Mouse (Mus musculus) MEL (cell line): ENCODE measurements around the gene Tyw5. TPM values are rescaled to one million over a fixed set of nuclear protein-coding genes. Genes with fewer than 3 reads are reported as not detected.

ENCODE experiments used
- DNase-seq: peaks from one replicate; pipeline ENCODE4 v3.0.0; 2011; ENCODE audit warnings: low read depth, low spot score
- H3K27ac ChIP-seq: 2 replicates; pipeline ENCODE4 v1.5.1; 2012; ENCODE audit warnings: low read depth, mild to moderate bottlenecking, control low read depth, low read length, moderate library complexity; ENCODE audit not compliant: control insufficient read depth
- H3K27me3 ChIP-seq, 2 experiments: fragments of 150-350 bp in 1 of 2; sonication (generic) in 1 of 2; 2 replicates each; pipeline ENCODE4 v1.6.1; 2012; ENCODE audit warnings: low read length in 2 of 2, mild to moderate bottlenecking in 2 of 2, improper control_type of control experiment in 1 of 2, moderate library complexity in 1 of 2; ENCODE audit not compliant: insufficient read depth in 2 of 2, control insufficient read depth in 1 of 2
- H3K36me3 ChIP-seq, 2 experiments: 2 replicates each; pipeline ENCODE4 v1.6.1; 2012 to 2014; ENCODE audit warnings: low read length in 2 of 2, improper control_type of control experiment in 1 of 2, inconsistent platforms in 1 of 2, mild to moderate bottlenecking in 1 of 2; ENCODE audit not compliant: insufficient read depth in 2 of 2, control insufficient read depth in 1 of 2
- H3K4me1 ChIP-seq, 2 experiments: fragments of 150-350 bp in 1 of 2; sonication (generic) in 1 of 2; 2 replicates each; pipeline ENCODE4 v1.6.1; 2012; ENCODE audit warnings: low read length in 2 of 2, improper control_type of control experiment in 1 of 2, mild to moderate bottlenecking in 1 of 2; ENCODE audit not compliant: insufficient read depth in 2 of 2, control insufficient read depth in 1 of 2
- H3K4me3 ChIP-seq, 2 experiments: fragments of 150-350 bp in 1 of 2; sonication (generic) in 1 of 2; 2 replicates each; pipeline ENCODE4 v1.5.1; 2012; ENCODE audit warnings: low read depth in 2 of 2, low read length in 2 of 2, mild to moderate bottlenecking in 2 of 2, moderate library complexity in 2 of 2, control low read depth in 1 of 2, improper control_type of control experiment in 1 of 2; ENCODE audit not compliant: control insufficient read depth in 1 of 2, insufficient read depth in 1 of 2
- H3K79me2 ChIP-seq: 2 replicates; pipeline ENCODE4 v1.6.1; 2012; ENCODE audit warnings: mild to moderate bottlenecking, low read length, moderate library complexity; ENCODE audit not compliant: control insufficient read depth, poor library complexity, insufficient read depth
- H3K9ac ChIP-seq: 2 replicates; pipeline ENCODE4 v1.6.1; 2012; ENCODE audit warnings: low read depth, mild to moderate bottlenecking, control low read depth, low read length, moderate library complexity; ENCODE audit not compliant: control insufficient read depth, poor library complexity, severe bottlenecking
- H3K9me3 ChIP-seq: fragments of 150-350 bp; sonication (generic); replicated peaks from 2 replicates; pipeline ENCODE4 v1.6.1; 2012; ENCODE audit warnings: mild to moderate bottlenecking, low read length, improper control_type of control experiment, moderate library complexity; ENCODE audit not compliant: insufficient read depth
- BHLHE40 ChIP-seq: IDR thresholded peaks from 2 replicates; pipeline ENCODE4 v1.6.1; 2012; ENCODE audit warnings: low read depth, mild to moderate bottlenecking, inconsistent platforms, low read length, improper control_type of control experiment, borderline replicate concordance
- CTCF ChIP-seq, 3 experiments: IDR thresholded peaks in 2 of 3; conservative IDR thresholded peaks in 1 of 3; 2 replicates each; pipeline ENCODE4 v1.5.1; 2011 to 2012; ENCODE audit warnings: low read length in 3 of 3, low read depth in 2 of 3, mild to moderate bottlenecking in 2 of 3, improper control_type of control experiment in 1 of 3, inconsistent platforms in 1 of 3, mixed read lengths in 1 of 3, moderate library complexity in 1 of 3; ENCODE audit not compliant: control insufficient read depth in 1 of 3, insufficient read depth in 1 of 3, poor library complexity in 1 of 3, severe bottlenecking in 1 of 3
- ELF1 ChIP-seq: IDR thresholded peaks from 2 replicates; pipeline ENCODE4 v1.6.1; 2014; ENCODE audit warnings: low read depth, mild to moderate bottlenecking, inconsistent platforms, low read length, improper control_type of control experiment, moderate library complexity
- GABPA ChIP-seq: IDR thresholded peaks from 2 replicates; pipeline ENCODE4 v1.6.1; 2012; ENCODE audit warnings: low read depth, mild to moderate bottlenecking, inconsistent platforms, low read length, improper control_type of control experiment, moderate library complexity
- KAT2A ChIP-seq: conservative IDR thresholded peaks from 2 replicates; pipeline ENCODE4 v1.6.1; 2012; ENCODE audit warnings: low read depth, low read length, improper control_type of control experiment, inconsistent platforms
- MAX ChIP-seq: IDR thresholded peaks from 2 replicates; pipeline ENCODE4 v1.6.1; 2011; ENCODE audit warnings: low read length, improper control_type of control experiment
- MEF2A ChIP-seq: IDR thresholded peaks from 2 replicates; pipeline ENCODE4 v1.6.1; 2014; ENCODE audit warnings: low read depth, mild to moderate bottlenecking, inconsistent platforms, low read length, improper control_type of control experiment; ENCODE audit not compliant: poor library complexity, insufficient replicate concordance, severe bottlenecking; ENCODE audit errors: extremely low read depth
- NRF1 ChIP-seq: IDR thresholded peaks from 2 replicates; pipeline ENCODE4 v1.6.1; 2014; ENCODE audit warnings: low read depth, mild to moderate bottlenecking, inconsistent platforms, low read length, improper control_type of control experiment, moderate library complexity; ENCODE audit not compliant: poor library complexity, insufficient read depth, severe bottlenecking
- POLR2A ChIP-seq, 2 experiments: IDR thresholded peaks; 2 replicates each; pipeline ENCODE4 v1.6.1; 2011 to 2012; ENCODE audit warnings: low read length in 2 of 2, mild to moderate bottlenecking in 2 of 2, control low read depth in 1 of 2, improper control_type of control experiment in 1 of 2, low read depth in 1 of 2, moderate library complexity in 1 of 2; ENCODE audit not compliant: control insufficient read depth in 1 of 2, insufficient read depth in 1 of 2, poor library complexity in 1 of 2
- POLR2AphosphoS2 ChIP-seq: IDR thresholded peaks from 2 replicates; pipeline ENCODE4 v1.6.1; 2011; ENCODE audit warnings: low read length, improper control_type of control experiment
- POLR2AphosphoS5 ChIP-seq: IDR thresholded peaks from 2 replicates; pipeline ENCODE4 v1.6.1; 2012; ENCODE audit warnings: low read depth, borderline replicate concordance, mild to moderate bottlenecking, inconsistent platforms, low read length, moderate library complexity, mixed read lengths
- TBP ChIP-seq: IDR thresholded peaks from 2 replicates; pipeline ENCODE4 v1.8.0; 2011; ENCODE audit warnings: low read depth, low read length, improper control_type of control experiment
- TCF12 ChIP-seq: IDR thresholded peaks from 2 replicates; pipeline ENCODE4 v1.6.1; 2014; ENCODE audit warnings: low read depth, mild to moderate bottlenecking, inconsistent platforms, low read length, improper control_type of control experiment, moderate library complexity
- USF1 ChIP-seq: IDR thresholded peaks from 2 replicates; pipeline ENCODE4 v1.6.1; 2014; ENCODE audit warnings: low read depth, mild to moderate bottlenecking, inconsistent platforms, low read length, improper control_type of control experiment, moderate library complexity
- USF2 ChIP-seq, 2 experiments: IDR thresholded peaks; 2 replicates each; pipeline ENCODE4 v1.6.1; 2011 to 2012; ENCODE audit warnings: improper control_type of control experiment in 2 of 2, low read length in 2 of 2, borderline replicate concordance in 1 of 2, inconsistent platforms in 1 of 2, low read depth in 1 of 2, mild to moderate bottlenecking in 1 of 2; ENCODE audit not compliant: insufficient read depth in 1 of 2
- ZKSCAN1 ChIP-seq: IDR thresholded peaks from 2 replicates; pipeline ENCODE4 v1.6.1; 2012; ENCODE audit warnings: low read depth, mild to moderate bottlenecking, inconsistent platforms, low read length, improper control_type of control experiment, moderate library complexity
- ZMIZ1 ChIP-seq: IDR thresholded peaks from 2 replicates; pipeline ENCODE4 v1.6.1; 2012; ENCODE audit warnings: low read depth, mild to moderate bottlenecking, inconsistent platforms, low read length, improper control_type of control experiment, moderate library complexity
- polyA plus RNA-seq, 2 experiments: library from polyadenylated mRNA; stranded (reverse) in 1 of 2; unstranded in 1 of 2; fragments of >175 nt in 1 of 2; fragments of >200 nt in 1 of 2; gene quantifications; 2 replicates each; pipeline versions ENCODE4 v1.2.1 to v1.2.4; 2012; ENCODE audit warnings: low replicate concordance in 2 of 2, low read depth in 1 of 2; ENCODE audit not compliant: insufficient read length in 2 of 2, insufficient read depth in 1 of 2, missing spikeins in 1 of 2
- total RNA-seq: library from RNA; depleted of rRNA; stranded (reverse); fragments of 300-350 nt; gene quantifications from 2 replicates; pipeline ENCODE4 v1.2.3, GENCODE M21; 2012

Gene Tyw5
- total and polyA plus RNA-seq, 3 experiments, result 15.8 to 18.5 TPM; not detected in 1

DNA sequence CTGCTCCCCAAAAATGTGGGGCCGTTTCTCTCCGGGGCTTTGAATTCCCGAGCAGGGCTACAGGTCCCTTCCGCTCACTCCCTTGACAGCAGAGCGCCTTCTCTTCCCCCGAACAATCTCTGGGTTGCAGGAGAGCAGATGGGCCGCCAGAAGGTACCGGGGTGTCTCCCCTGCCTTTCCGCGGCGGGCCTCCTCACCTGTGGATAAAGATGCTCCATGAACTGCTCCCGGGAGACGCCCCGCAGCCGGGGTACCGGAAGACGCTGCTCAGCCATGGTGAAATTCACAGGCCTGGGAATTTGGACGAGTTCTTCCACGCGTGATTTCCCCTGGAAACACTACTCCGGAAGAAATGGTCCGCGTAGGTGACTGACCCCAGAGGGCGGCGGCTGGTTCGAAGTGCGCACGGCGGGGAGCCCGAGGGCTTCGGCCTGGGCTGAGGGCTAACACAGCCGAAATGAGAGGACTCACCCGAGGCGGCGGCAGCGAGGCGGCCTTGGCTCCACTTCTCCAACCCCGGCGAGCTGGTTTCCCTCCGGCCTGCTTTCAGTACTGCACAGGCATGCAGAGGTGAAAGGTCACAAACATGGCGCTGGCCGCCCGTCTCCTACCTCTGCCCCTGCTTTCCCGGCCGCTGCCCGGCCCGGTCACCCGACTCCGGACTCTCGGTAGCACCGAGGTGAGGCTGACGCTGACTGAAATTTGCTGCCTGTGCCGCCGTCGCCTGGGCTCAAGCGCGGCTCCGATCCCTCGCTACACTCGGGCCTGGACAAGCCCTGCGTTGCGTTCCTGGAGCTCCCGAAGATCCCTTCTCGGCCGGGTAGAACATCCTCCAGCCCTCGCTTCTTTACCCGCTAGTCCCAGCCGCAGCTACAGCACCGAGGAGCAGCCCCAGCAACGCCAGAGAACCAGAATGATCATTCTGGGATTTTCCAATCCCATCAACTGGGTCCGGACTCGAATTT is at the start of gene Tyw5, which contains the start of gene Maip1 (continued):
- TF ChIP-seq USF2 (IDR thresholded peaks at IDR 0.05; ENCODE audit: borderline replicate concordance in 1 of 2, insufficient read depth in 1 of 2, low read depth in 1 of 2, low read length in 2 of 2), result no peak
- TF ChIP-seq TCF12, result peak; percentile 38; the same call in 1 of the 2 replicates
- TF ChIP-seq POLR2A (IDR thresholded peaks at IDR 0.05; ENCODE audit: control insufficient read depth in 1 of 2, insufficient read depth in 1 of 2, low read depth in 1 of 2, low read length in 2 of 2, poor library complexity in 1 of 2), result peak in 1 of 2 experiments; percentile 72; a peak in 3 of 4 replicates
- no peak for TF ChIP-seq ELF1
- TF ChIP-seq MEF2A, result no peak

DNA sequence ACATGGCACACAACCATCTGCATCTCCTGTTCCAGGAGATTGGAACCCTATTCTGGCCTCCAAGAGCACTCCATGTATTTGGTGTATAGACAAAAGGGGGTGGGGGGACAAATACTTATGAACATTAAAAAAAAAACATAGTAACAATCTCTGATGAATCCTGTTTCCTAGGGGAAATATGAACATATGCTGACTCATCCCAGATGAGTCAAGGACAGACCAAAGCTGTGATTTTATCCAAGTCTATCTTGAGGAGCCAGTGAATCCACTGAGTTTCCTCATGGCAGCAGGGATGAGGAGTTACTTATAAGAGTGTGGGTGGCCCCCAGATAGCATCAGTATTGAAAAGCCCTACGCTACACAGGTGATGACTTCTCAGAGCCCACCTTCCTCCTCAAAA is 43.3 kb upstream of the Tyw5 start:
- Histone ChIP-seq H3K9me3 (no peaks in the 10 kb centered on the region), H3K36me3 (no peaks in the 10 kb centered on the region), H3K27me3 (no peaks in the 10 kb centered on the region; a peak in 1 of 4 replicates), H3K79me2 (no peaks in the 10 kb centered on the region), H3K9ac (no peak overlapping the region), H3K4me1 (no peaks in the 10 kb centered on the region), H3K4me3 (no peak overlapping the region), H3K27ac (no peak overlapping the region)
- TF ChIP-seq TCF12 (no peak), KAT2A (no peak), USF1 (no peak), MAX (no peak), CTCF (IDR thresholded peaks at IDR 0.05 in 2 of 3, conservative IDR thresholded peaks at IDR 0.05 in 1 of 3; ENCODE audit: control insufficient read depth in 1 of 3, insufficient read depth in 1 of 3, low read depth in 2 of 3, low read length in 3 of 3, poor library complexity in 1 of 3, severe bottlenecking in 1 of 3) (no peak), POLR2AphosphoS2 (no peak), POLR2A (IDR thresholded peaks at IDR 0.05; ENCODE audit: control insufficient read depth in 1 of 2, insufficient read depth in 1 of 2, low read depth in 1 of 2, low read length in 2 of 2, poor library complexity in 1 of 2) (no peak), TBP (no peak), ZMIZ1 (no peak), ZKSCAN1 (no peak), BHLHE40 (no peak), GABPA (no peak), USF2 (IDR thresholded peaks at IDR 0.05; ENCODE audit: borderline replicate concordance in 1 of 2, insufficient read depth in 1 of 2, low read depth in 1 of 2, low read length in 2 of 2) (no peak), NRF1 (no peak), MEF2A (no peak), POLR2AphosphoS5 (no peak)
- DNase-seq, result no peak
